Mouse (Mus musculus): ENCODE results near the gene Olfr723.

DNA sequence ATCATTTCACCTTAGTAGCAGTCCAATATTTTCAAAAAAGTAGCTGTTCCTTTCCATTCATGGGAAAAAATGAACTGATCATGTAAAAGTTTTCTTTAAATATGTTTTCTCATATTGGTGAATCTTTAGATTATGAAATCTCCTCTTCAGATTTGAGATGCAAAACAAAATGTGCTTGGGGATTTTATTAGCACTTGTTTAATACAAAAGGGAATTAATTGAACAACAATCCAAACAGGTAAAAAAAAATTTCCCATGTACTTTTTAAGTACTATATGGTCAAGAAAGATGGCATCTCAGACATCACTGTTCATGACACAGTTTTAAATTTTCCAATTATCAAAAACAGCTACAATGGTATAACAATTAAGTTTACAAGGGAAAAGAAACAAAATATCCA lies 29.7 kb downstream of the Olfr723 start, which contains the start of gene Olfr722:
- TF ChIP-seq BHLHE40 (IDR thresholded peaks at IDR 0.05; ENCODE audit: low read depth, low read length), result no peak
- TF ChIP-seq POLR2A (IDR thresholded peaks at IDR 0.05; ENCODE audit: low read depth, low read length), result no peak
- no peak for TF ChIP-seq UBTF (IDR thresholded peaks at IDR 0.05; ENCODE audit: low read depth, low read length)
- no peak for TF ChIP-seq CHD2 (IDR thresholded peaks at IDR 0.05; ENCODE audit: low read length)
- TF ChIP-seq EP300 (IDR thresholded peaks at IDR 0.05; ENCODE audit: low read length), result no peak
- no peak for TF ChIP-seq MAX (IDR thresholded peaks at IDR 0.05; ENCODE audit: low read length)
- no peak for TF ChIP-seq ZC3H11A (IDR thresholded peaks at IDR 0.05; ENCODE audit: low read depth, low read length)
- TF ChIP-seq IRF4 (IDR thresholded peaks at IDR 0.05; ENCODE audit: low read depth, low read length), result no peak

All from CH12.LX (cell line).